Mouse (Mus musculus) spleen, adult 2 months (tissue): ENCODE results near the gene Bhlha15. TPM values are rescaled to one million over a fixed set of nuclear protein-coding genes. Genes with fewer than 3 reads are reported as not detected.

ENCODE experiments used
- DNase-seq, 2 experiments: peaks; one replicate each; pipeline versions ENCODE4 v3.0.0 to v3.0.0-alpha.2; 2012 to 2021; ENCODE audit warnings: low spot score in 2 of 2, low read depth in 1 of 2
- H3K27ac ChIP-seq: fragments of 200-500 bp; 2 replicates; pipeline ENCODE4 v1.5.1; 2012; ENCODE audit warnings: low read length, inconsistent platforms; ENCODE audit not compliant: insufficient read depth
- H3K27me3 ChIP-seq: fragments of 200-500 bp; 2 replicates; pipeline ENCODE4 v1.6.1; 2012; ENCODE audit warnings: mild to moderate bottlenecking, moderate library complexity, low read length, inconsistent platforms; ENCODE audit not compliant: control insufficient read depth, insufficient read depth
- H3K36me3 ChIP-seq: fragments of 200-500 bp; 2 replicates; pipeline ENCODE4 v1.6.1; 2012; ENCODE audit warnings: mild to moderate bottlenecking, low read length, inconsistent platforms; ENCODE audit not compliant: control insufficient read depth, insufficient read depth
- H3K4me1 ChIP-seq: fragments of 200-500 bp; 2 replicates; pipeline ENCODE4 v1.6.1; 2011; ENCODE audit warnings: inconsistent platforms; ENCODE audit not compliant: control insufficient read depth, insufficient read depth, insufficient read length
- H3K4me3 ChIP-seq: fragments of 200-500 bp; 2 replicates; pipeline ENCODE4 v1.5.1; 2011; ENCODE audit warnings: mild to moderate bottlenecking, inconsistent platforms; ENCODE audit not compliant: insufficient read depth, insufficient read length; ENCODE audit errors: extremely low read depth
- CTCF ChIP-seq: fragments of 200-500 bp; IDR thresholded peaks from 2 replicates; pipeline ENCODE4 v1.5.1; 2011; ENCODE audit warnings: mild to moderate bottlenecking, inconsistent platforms; ENCODE audit not compliant: insufficient read depth, insufficient read length, insufficient replicate concordance; ENCODE audit errors: extremely low read depth
- POLR2A ChIP-seq: fragments of 200-500 bp; IDR thresholded peaks from 2 replicates; pipeline ENCODE4 v1.6.1; 2011; ENCODE audit warnings: low read depth, low read length, inconsistent platforms
- WGBS: fragments of 180-500 bp; shearing (Covaris S2); methylation state at CpG from one replicate; pipeline ENCODE4 v1.1.7; 2018; 5-methylcytosine and 5-hydroxymethylcytosine counted together
- polyA plus RNA-seq: library from polyadenylated mRNA; depleted of rRNA; stranded (reverse); fragments of >200 nt; gene quantifications from 2 replicates; pipeline ENCODE4 v1.2.3, GENCODE M21; 2012

Bhlha15 gene
- polyA plus RNA-seq, 1 experiment, result 6.1 TPM

DNA sequence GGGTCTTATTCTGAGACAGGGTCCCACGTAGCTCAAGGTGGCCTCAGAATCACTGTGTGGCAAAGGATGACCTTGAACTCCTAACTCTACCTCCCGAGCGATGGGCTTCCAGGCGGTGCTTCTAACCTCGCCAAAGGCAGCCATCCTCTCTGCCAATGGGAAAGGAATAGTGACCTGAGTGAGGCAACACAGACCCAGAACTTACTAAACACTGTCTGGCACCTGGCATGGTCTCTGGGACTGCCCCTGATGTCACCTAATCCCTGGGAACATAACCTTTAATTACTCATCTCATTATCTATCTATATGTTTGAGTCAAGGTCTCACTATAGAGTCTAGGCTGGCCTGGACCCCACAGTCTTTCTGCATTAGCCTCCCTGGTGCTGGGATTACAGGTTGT, 29.9 kb downstream of the Bhlha15 start:
- no peak for TF ChIP-seq CTCF
- no peak for TF ChIP-seq POLR2A
- DNase-seq, result no peak
- Histone ChIP-seq H3K27ac (no peak overlapping the region), H3K36me3 (peaks cover 5% of the 10 kb centered on the region; the same call in 1 of the 2 replicates), H3K27me3 (no peaks in the 10 kb centered on the region), H3K4me3 (no peak overlapping the region), H3K4me1 (peaks cover 25% of the 10 kb centered on the region; the same call in 1 of the 2 replicates)
- 86% methylated on average over 5 of the region's 5 CpGs for WGBS

- 13% methylated on average over 4 of the region's 4 CpGs for WGBS
- H3K27ac ChIP-seq, result peak overlapping the region; percentile 70; the same call in 1 of the 2 replicates
- DNase-seq, result peak; percentile 36 to 81
- no peak for TF ChIP-seq POLR2A
- no peak for TF ChIP-seq CTCF
- H3K36me3 ChIP-seq, result peaks cover 5% of the 10 kb centered on the region; the same call in 1 of the 2 replicates
- H3K4me1 ChIP-seq, result peaks cover 21% of the 10 kb centered on the region; the same call in 1 of the 2 replicates
- no peak overlapping the region for H3K4me3 ChIP-seq
- no peaks in the 10 kb centered on the region for H3K27me3 ChIP-seq
Observed at GRCm38 (mm10) chr5:144221305-144221704, 31.2 kb downstream of the Bhlha15 start.

DNA sequence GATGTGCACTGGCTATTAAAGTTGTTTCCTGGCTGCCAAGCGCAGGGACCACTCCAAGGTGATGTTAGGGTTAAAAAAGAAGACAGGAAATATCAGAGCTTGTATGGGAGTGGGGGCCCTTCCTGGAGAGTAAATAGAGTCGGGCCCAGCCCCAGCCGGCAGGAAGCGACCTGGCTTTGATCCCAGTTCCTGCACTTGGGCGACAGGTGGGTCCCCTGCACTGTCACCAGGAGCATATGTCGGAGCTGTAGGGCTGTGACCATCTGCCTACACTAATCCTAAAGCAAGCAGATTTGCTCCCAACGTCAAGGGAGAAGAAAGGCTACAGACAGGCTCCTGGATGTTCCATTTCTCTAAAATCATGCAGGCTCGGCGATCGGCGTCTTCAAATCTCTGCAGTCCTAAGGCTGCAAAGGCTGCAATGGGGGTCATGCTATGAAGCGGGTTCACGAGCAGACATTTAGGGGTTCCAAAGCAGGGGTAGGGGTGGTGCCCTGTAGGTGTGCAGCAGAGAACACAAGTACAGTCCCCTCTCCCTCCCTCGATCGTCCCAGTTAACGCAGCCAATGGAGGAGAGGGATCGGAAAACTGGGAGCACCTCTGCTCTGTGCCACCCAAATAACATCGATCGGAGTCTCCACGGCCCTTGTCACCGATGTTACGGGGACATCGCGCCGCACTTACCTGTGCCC, 32.9 kb downstream of the Bhlha15 start:
- Histone ChIP-seq H3K4me1 (peaks cover 18% of the 10 kb centered on the region; the same call in 1 of the 2 replicates), H3K4me3 (peak overlapping the region; percentile 76), H3K27ac (peak overlapping the region; percentile 70), H3K27me3 (no peaks in the 10 kb centered on the region), H3K36me3 (no peaks in the 10 kb centered on the region)
- peak; percentile 30; the same call in 1 of the 2 replicates for TF ChIP-seq POLR2A
- TF ChIP-seq CTCF, result no peak
- DNase-seq, result peak; percentile 8 to 24
- WGBS, result 1% methylated on average over 25 of the region's 25 CpGs

DNA sequence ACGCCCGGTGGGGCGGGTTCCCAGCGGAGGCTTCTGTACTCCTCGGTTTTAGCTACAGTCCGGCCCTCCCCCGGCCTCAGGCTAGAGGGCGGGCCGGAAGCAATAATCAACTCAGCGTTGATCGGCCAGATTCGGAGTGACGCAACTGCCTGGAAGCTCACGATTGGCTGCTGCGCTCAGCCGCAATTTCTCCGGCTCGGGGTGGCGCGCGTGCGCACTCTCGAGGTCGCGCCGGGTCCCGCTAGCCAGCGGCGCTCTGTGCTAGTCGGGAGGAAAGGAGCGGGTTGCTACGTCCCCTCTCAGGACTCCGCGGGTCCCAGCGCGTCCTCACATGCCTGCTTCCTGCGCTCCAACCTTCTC, 33.4 kb downstream of the Bhlha15 start, which contains the start of gene Tecpr1:
TSS of gene Tecpr1 (minus strand) at position 113 of the 360 bp plus-strand sequence.
- H3K27me3 ChIP-seq, result no peaks in the 10 kb centered on the region
- peak within 1 kb of the TSS; percentile 90 for H3K4me3 ChIP-seq
- DNase-seq, result peak; percentile 90 to 95
- WGBS, result under 1% methylated on average over 37 of the region's 37 CpGs
- H3K4me1 ChIP-seq, result peaks cover 18% of the 10 kb centered on the region; the same call in 1 of the 2 replicates
- no peak for TF ChIP-seq CTCF
- no peaks in the 10 kb centered on the region for H3K36me3 ChIP-seq
- peak within 1 kb of the TSS; percentile 85 for H3K27ac ChIP-seq

DNA sequence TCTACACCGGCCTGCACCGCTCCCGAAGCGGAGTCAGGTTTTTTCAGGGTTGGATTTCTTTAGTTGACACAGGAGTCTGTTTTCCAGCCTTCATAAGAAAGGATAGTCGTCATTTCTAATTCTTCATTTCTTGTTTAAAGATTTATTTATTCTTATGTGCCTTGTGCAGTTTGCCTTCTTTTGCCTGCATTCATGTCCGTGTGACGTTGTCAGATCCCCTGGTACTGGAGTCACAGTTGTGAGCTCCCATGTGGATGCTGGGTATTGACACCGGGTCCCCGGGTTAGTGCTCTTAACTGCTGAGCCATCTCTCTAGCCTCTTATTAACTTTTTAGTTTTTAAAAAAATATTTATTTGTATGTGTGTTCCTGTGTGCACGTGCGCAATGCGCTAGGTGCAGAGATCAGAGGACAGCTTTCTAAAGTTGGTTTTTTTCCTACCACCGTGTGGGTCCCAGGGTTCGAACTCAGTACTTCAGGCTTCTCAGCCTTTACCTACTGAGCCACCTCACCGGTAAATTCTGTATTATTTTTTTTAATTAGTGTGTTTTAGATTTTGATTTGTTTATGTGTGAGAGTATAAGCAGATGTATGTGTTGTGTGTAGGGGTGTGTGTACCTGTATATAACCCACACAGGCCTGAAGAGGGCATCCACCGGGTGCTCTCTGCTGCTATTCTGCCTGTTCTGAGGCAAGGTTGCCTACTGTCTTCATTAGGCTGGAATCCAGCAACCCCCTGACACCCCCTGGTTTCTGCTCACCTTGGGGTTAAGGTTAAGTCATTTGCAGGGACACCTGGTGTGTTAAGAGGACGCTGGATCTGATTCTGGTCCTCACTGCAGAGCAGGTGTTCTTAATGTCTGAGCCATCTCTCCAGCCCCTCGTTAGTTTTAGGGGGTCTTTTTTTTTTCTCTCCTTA, 34.1 kb downstream of the Bhlha15 start:
- DNase-seq, result no peak
- no peaks in the 10 kb centered on the region for H3K36me3 ChIP-seq
- peak overlapping the region; percentile 90 for H3K4me3 ChIP-seq
- TF ChIP-seq CTCF, result no peak
- no peak for TF ChIP-seq POLR2A
- 30% methylated on average over 18 of the region's 18 CpGs for WGBS
- H3K4me1 ChIP-seq, result peaks cover 18% of the 10 kb centered on the region; the same call in 1 of the 2 replicates
- no peaks in the 10 kb centered on the region for H3K27me3 ChIP-seq
- H3K27ac ChIP-seq, result peak overlapping the region; percentile 85

GRCm38 (mm10) chr5:144226220-144226619, 36.1 kb downstream of the Bhlha15 start:
- Histone ChIP-seq H3K36me3 (no peaks in the 10 kb centered on the region), H3K27me3 (no peaks in the 10 kb centered on the region), H3K4me3 (no peak overlapping the region), H3K27ac (no peak overlapping the region), H3K4me1 (peaks cover 13% of the 10 kb centered on the region; the same call in 1 of the 2 replicates)
- no peak for DNase-seq
- 57% methylated on average over 11 of the region's 11 CpGs for WGBS
- TF ChIP-seq CTCF (no peak), POLR2A (no peak)
